Mouse (Mus musculus): Measurements from ENCODE around the gene Tifa. TPM values are rescaled to one million over a fixed set of nuclear protein-coding genes. Genes with fewer than 3 reads are reported as not detected.

Tifa gene
- polyA plus RNA-seq, 1 experiment from 2014 or later = 5.3 TPM

- Histone ChIP-seq H3K9me3 (ENCODE audit: control insufficient read depth, low read length) (no peaks in the 10 kb centered on the region), H3K4me2 (replicated peaks) (no peak overlapping the region), H3K27ac (no peak overlapping the region), H3K4me3 (replicated peaks; ENCODE audit: low read length) (no peak overlapping the region), H3K27me3 (ENCODE audit: control insufficient read depth, insufficient read depth, low read length) (no peaks in the 10 kb centered on the region), H3K4me1 (replicated peaks; ENCODE audit: control insufficient read depth, insufficient read depth, low read length) (no peaks in the 10 kb centered on the region), H3K9ac (no peak overlapping the region), H3K36me3 (replicated peaks; ENCODE audit: control insufficient read depth, insufficient read depth) (peaks cover 71% of the 10 kb centered on the region)
- ATAC-seq (ENCODE audit: low FRiP score) = no peak
- DNase-seq (ENCODE audit: low spot score) = no peak
- 80% methylated on average over 7 of the region's 7 CpGs for WGBS
Observed at GRCm38 (mm10) chr3:127817120-127817683, 27.6 kb downstream of the Tifa start.

- no peak overlapping the region for H3K27ac ChIP-seq
- ATAC-seq (ENCODE audit: low FRiP score) (no peak), DNase-seq (ENCODE audit: low spot score) (no peak)
- no peak overlapping the region for H3K9ac ChIP-seq
- no peaks in the 10 kb centered on the region for H3K27me3 ChIP-seq (ENCODE audit: control insufficient read depth, insufficient read depth, low read length)
- WGBS = 84% methylated on average over 11 of the region's 11 CpGs
- H3K4me3 ChIP-seq (replicated peaks; ENCODE audit: low read length) = no peak overlapping the region
- no peaks in the 10 kb centered on the region for H3K4me1 ChIP-seq (replicated peaks; ENCODE audit: control insufficient read depth, insufficient read depth, low read length)
- no peaks in the 10 kb centered on the region for H3K9me3 ChIP-seq (ENCODE audit: control insufficient read depth, low read length)
- H3K4me2 ChIP-seq (replicated peaks) = no peak overlapping the region
- peaks cover 59% of the 10 kb centered on the region for H3K36me3 ChIP-seq (replicated peaks; ENCODE audit: control insufficient read depth, insufficient read depth)
Observed at GRCm38 (mm10) chr3:127818694-127819663, 29.4 kb downstream of the Tifa start.

- Histone ChIP-seq H3K4me3 (replicated peaks; ENCODE audit: low read length) (no peak overlapping the region), H3K27me3 (ENCODE audit: control insufficient read depth, insufficient read depth, low read length) (no peaks in the 10 kb centered on the region), H3K9me3 (ENCODE audit: control insufficient read depth, low read length) (no peaks in the 10 kb centered on the region), H3K27ac (no peak overlapping the region), H3K9ac (no peak overlapping the region), H3K4me2 (replicated peaks) (no peak overlapping the region), H3K36me3 (replicated peaks; ENCODE audit: control insufficient read depth, insufficient read depth) (peaks cover 50% of the 10 kb centered on the region), H3K4me1 (replicated peaks; ENCODE audit: control insufficient read depth, insufficient read depth, low read length) (no peaks in the 10 kb centered on the region)
- no peak for DNase-seq (ENCODE audit: low spot score)
- ATAC-seq (ENCODE audit: low FRiP score) = no peak
- WGBS = 93% methylated on average over 1 of the region's 1 CpGs
Observed at GRCm38 (mm10) chr3:127820400-127820799, 30.8 kb downstream of the Tifa start.

- no peaks in the 10 kb centered on the region for H3K27me3 ChIP-seq (ENCODE audit: control insufficient read depth, insufficient read depth, low read length)
- ATAC-seq (ENCODE audit: low FRiP score) (no peak), DNase-seq (ENCODE audit: low spot score) (no peak)
- whole genome bisulfite sequencing = 91% methylated on average over 5 of the region's 5 CpGs
- no peak overlapping the region for H3K4me3 ChIP-seq (replicated peaks; ENCODE audit: low read length)
- H3K4me1 ChIP-seq (replicated peaks; ENCODE audit: control insufficient read depth, insufficient read depth, low read length) = no peaks in the 10 kb centered on the region
- H3K9me3 ChIP-seq (ENCODE audit: control insufficient read depth, low read length) = no peaks in the 10 kb centered on the region
- H3K4me2 ChIP-seq (replicated peaks) = no peak overlapping the region
- H3K9ac ChIP-seq = no peak overlapping the region
- peaks cover 46% of the 10 kb centered on the region for H3K36me3 ChIP-seq (replicated peaks; ENCODE audit: control insufficient read depth, insufficient read depth)
- H3K27ac ChIP-seq = no peak overlapping the region
Observed at GRCm38 (mm10) chr3:127821209-127821608, 31.6 kb downstream of the Tifa start.

GRCm38 (mm10) chr3:127823886-127824863, 34.6 kb downstream of the Tifa start:
- no peak overlapping the region for H3K27ac ChIP-seq
- peaks cover 6% of the 10 kb centered on the region; the same call in 1 of the 2 replicates for H3K4me1 ChIP-seq (replicated peaks; ENCODE audit: control insufficient read depth, insufficient read depth, low read length)
- whole genome bisulfite sequencing = 81% methylated on average over 17 of the region's 17 CpGs
- no peaks in the 10 kb centered on the region for H3K27me3 ChIP-seq (ENCODE audit: control insufficient read depth, insufficient read depth, low read length)
- H3K9ac ChIP-seq = no peak overlapping the region
- no peak overlapping the region for H3K4me2 ChIP-seq (replicated peaks)
- no peaks in the 10 kb centered on the region for H3K9me3 ChIP-seq (ENCODE audit: control insufficient read depth, low read length)
- ATAC-seq (ENCODE audit: low FRiP score) (no peak), DNase-seq (ENCODE audit: low spot score) (no peak)
- no peak overlapping the region for H3K4me3 ChIP-seq (replicated peaks; ENCODE audit: low read length)
- H3K36me3 ChIP-seq (replicated peaks; ENCODE audit: control insufficient read depth, insufficient read depth) = peaks cover 28% of the 10 kb centered on the region

GRCm38 (mm10) chr3:127826503-127826902, 36.9 kb downstream of the Tifa start:
- Histone ChIP-seq H3K27me3 (ENCODE audit: control insufficient read depth, insufficient read depth, low read length) (no peaks in the 10 kb centered on the region), H3K4me1 (replicated peaks; ENCODE audit: control insufficient read depth, insufficient read depth, low read length) (peaks cover 6% of the 10 kb centered on the region; the same call in 1 of the 2 replicates), H3K27ac (no peak overlapping the region), H3K9ac (no peak overlapping the region), H3K4me3 (replicated peaks; ENCODE audit: low read length) (no peak overlapping the region), H3K9me3 (ENCODE audit: control insufficient read depth, low read length) (no peaks in the 10 kb centered on the region), H3K36me3 (replicated peaks; ENCODE audit: control insufficient read depth, insufficient read depth) (peaks cover 18% of the 10 kb centered on the region), H3K4me2 (replicated peaks) (no peak overlapping the region)
- ATAC-seq (ENCODE audit: low FRiP score) (no peak), DNase-seq (ENCODE audit: low spot score) (no peak)
- WGBS = 81% methylated on average over 7 of the region's 7 CpGs

- DNase-seq (ENCODE audit: low spot score) (peak; percentile 26), ATAC-seq (ENCODE audit: low FRiP score) (no peak)
- Histone ChIP-seq H3K4me3 (replicated peaks; ENCODE audit: low read length) (no peak overlapping the region), H3K4me2 (replicated peaks) (no peak overlapping the region), H3K9me3 (ENCODE audit: control insufficient read depth, low read length) (no peaks in the 10 kb centered on the region), H3K27me3 (ENCODE audit: control insufficient read depth, insufficient read depth, low read length) (no peaks in the 10 kb centered on the region), H3K4me1 (replicated peaks; ENCODE audit: control insufficient read depth, insufficient read depth, low read length) (peaks cover 6% of the 10 kb centered on the region; the same call in 1 of the 2 replicates), H3K36me3 (replicated peaks; ENCODE audit: control insufficient read depth, insufficient read depth) (peaks cover 15% of the 10 kb centered on the region), H3K27ac (no peak overlapping the region), H3K9ac (no peak overlapping the region)
- WGBS = 38% methylated on average over 7 of the region's 7 CpGs
Observed at GRCm38 (mm10) chr3:127827123-127827522, 37.5 kb downstream of the Tifa start.

- peaks cover 21% of the 10 kb centered on the region; the same call in 1 of the 2 replicates for H3K36me3 ChIP-seq (replicated peaks; ENCODE audit: control insufficient read depth, insufficient read depth)
- no peaks in the 10 kb centered on the region for H3K27me3 ChIP-seq (ENCODE audit: control insufficient read depth, insufficient read depth, low read length)
- H3K4me1 ChIP-seq (replicated peaks; ENCODE audit: control insufficient read depth, insufficient read depth, low read length) = peaks cover 12% of the 10 kb centered on the region
- H3K27ac ChIP-seq = no peak overlapping the region
- DNase-seq (ENCODE audit: low spot score) (no peak), ATAC-seq (ENCODE audit: low FRiP score) (no peak)
- H3K4me3 ChIP-seq (replicated peaks; ENCODE audit: low read length) = no peak overlapping the region
- H3K9me3 ChIP-seq (ENCODE audit: control insufficient read depth, low read length) = no peaks in the 10 kb centered on the region
- H3K9ac ChIP-seq = no peak overlapping the region
- no peak overlapping the region for H3K4me2 ChIP-seq (replicated peaks)
- 91% methylated on average over 10 of the region's 10 CpGs for WGBS
Observed at GRCm38 (mm10) chr3:127830183-127830582, 40.6 kb downstream of the Tifa start.

Measured in hindbrain, embryonic 14.5 days (tissue).